Mouse (Mus musculus): ENCODE data around the gene Ncor1.
A peak's percentile ranks its signal among the peaks of the same experiment; 100 is the strongest.
"Not testable (repeated sequence)": the region's sequence is repeated elsewhere in the genome, so short reads cannot be mapped to it uniquely, and the experiment has no call there.

Ncor1 gene

DNA sequence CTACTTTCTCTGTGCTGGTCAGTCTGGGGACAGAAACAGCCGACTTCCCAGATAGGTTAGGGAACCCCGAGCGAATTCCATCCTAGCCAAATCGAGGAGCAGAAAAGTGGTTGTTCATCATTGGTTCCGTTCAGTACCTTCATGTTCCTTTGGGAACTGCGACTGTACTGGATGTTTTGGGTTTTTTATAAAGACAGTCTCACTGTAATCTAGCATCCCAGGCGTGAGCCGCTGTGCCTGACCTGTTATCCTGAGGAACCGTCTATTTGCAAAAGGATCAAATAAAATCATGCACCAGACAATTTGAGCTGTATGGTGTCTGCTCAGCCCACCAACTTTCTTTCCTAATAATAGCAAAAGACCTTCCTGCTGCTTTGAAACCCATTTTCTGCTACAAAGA lies 439 bp upstream of the Ncor1 start:
- no peak for DNase-seq (ENCODE audit: extremely low read depth, low read depth)

DNA sequence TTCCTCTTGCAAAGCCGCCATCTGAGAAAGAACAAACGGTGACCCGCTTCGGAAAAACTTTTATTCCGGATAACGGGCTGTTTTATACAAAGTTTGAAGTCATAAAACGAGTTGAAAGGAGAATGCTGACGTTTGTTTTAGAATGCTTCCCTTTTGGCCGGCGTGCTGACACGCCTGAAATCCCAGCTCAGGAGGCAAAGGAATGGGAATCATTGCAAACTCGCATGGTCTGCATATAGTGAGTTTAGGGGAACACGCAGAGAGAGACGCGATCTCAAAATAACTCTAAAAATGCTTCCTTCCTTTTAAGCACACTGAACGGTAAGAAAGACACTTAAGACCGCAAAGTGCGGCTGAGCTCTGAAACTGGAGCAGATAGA lies 460 bp downstream of the Ncor1 start:
- DNase-seq (ENCODE audit: extremely low read depth, low read depth): peak; percentile 68

DNA sequence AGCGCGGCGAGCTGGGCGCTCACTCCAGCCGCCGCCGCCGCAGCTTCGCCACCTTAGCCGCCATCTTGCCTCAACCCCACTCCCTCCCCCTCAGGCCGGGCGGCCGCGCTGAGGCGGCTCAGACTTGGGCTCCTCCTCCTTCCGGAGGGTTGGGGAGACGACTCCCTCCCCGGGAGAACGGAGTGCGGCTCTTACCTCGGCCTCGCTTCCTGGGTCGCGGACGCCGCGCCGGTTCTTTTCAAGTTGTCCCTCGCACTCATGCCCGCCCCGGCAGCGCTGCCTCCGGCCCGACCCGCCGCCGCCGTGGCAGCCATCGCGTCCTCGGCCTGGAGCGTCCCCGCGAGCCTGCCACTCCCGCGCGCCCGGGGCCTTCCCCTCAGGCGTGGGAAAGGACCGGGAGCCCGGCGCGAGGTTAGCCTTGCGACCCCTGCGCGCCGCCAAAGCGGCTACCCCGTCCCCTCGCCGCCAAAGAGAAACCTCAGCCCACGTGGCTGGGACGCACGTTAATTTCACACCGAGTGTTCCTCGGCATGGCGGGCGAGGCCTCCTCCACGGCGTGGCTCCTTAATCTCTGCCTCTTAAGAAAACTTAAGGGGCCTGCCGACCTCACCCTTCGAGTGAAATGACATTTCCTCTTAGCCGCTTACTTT lies 975 bp downstream of the Ncor1 start:
- DNase-seq (ENCODE audit: extremely low read depth, low read depth): peak; percentile 62

DNA sequence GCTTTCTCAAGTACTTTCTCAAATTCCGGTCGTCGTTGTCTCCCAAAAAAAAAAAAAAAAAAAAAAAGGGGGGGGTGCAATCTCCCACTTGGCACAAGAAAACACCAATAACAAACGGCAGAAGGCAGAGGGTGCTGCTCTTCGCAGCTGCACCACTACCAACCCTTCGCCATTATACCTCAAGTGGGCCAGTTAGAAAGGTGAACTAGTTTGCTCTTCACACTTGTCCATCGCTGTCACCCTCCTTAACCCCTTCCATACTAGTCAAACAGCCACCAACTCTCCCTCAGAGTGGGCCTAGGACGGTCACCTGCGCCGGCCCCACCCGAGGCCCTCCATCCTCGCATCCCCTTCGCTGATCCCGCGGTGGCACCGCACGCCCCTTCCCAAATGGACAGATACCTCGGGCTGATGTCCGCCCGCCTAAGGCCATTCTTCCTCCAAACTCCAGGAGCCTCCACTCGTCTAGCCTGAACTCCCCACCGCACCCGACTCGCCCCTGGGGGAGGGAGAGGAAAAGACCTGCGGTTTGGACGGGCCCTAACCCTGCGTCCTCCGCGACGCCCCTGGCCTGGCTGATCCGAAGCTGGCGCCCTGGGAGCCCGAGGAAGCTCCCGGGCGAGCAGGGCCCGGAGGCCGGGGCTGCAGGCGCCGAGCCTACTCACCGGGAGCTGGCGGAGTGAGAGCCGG lies 1.7 kb downstream of the Ncor1 start:
- DNase-seq (ENCODE audit: extremely low read depth, low read depth): no peak

DNA sequence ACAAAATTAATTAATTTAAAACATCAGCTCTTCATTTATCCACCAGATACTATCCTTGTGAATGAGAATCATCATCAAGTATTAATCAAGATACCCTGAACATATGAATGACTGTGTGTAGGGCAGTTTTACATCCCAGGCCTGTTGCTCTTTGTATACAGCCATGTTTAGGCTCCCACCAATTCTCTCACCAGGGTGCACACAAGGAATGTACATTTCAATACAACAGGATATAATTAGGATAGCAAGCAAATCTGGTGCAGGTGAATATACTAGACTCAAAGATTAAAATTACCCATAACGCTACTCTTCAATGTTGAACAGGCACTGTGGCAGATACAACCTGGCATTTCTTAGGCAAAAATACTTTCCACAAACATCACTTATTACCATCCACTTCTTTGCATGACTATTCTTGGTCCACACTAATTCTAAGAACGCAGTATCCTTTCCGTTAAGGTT lies 2.3 kb downstream of the Ncor1 start:
- DNase-seq (ENCODE audit: extremely low read depth, low read depth): no peak

DNA sequence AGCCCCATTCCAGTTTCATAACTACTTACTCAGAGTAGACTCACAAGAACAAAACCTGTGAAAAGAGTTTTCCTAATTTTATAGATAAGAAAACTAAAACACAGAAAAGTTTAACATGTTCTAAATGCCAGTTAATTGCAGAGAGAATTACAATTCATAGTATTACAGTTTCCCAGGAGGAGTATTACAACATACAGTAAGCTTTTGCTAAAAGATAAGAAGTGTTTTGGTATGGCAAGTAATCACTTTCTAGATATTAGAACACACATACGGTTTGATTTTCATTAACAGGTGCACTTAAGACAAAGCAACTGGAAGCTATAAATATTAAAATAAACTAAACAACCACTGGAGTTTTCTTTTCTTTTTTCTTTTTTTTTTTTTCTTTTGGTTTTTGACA lies 3.1 kb downstream of the Ncor1 start:
- no peak for DNase-seq (ENCODE audit: extremely low read depth, low read depth)

DNA sequence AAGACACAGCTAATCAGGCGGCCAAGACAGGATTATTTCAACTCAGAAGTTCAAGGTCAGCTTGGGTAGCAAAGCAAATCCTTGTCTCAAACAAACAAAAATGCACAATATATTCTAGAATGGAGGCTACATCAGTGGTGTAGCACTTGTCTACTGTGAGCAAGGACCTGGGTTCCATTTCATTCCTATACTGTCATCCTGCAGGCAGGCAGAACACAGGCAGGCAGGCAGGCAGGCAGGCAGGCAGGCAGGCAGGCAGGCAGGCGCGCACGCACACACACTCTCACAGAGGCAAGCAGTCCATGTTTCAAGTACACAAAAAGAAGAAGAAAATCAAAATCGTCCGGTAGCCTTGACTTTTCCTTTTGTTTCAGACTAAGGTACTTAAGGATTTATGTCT lies 9.4 kb downstream of the Ncor1 start:
- no peak for DNase-seq (ENCODE audit: extremely low read depth, low read depth)

DNA sequence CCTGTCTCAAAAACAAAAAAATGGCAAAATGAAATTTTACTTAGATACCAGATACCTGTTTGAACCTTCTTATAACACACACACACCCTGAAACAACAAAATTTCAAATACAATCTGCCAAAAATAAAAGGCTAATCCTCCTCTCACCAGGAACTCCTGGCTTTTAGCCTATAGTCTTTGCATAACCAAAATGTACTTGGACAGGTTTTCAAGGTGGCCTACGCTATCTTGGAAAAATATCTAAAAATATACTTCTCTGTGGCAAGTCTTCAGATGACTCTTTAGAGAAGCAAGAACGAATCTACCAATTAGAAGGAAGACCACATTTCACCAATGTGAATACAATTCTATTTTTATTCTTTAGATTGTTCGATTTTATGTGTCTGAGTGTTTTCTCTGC lies 12.5 kb downstream of the Ncor1 start:
- no peak for DNase-seq (ENCODE audit: extremely low read depth, low read depth)

DNA sequence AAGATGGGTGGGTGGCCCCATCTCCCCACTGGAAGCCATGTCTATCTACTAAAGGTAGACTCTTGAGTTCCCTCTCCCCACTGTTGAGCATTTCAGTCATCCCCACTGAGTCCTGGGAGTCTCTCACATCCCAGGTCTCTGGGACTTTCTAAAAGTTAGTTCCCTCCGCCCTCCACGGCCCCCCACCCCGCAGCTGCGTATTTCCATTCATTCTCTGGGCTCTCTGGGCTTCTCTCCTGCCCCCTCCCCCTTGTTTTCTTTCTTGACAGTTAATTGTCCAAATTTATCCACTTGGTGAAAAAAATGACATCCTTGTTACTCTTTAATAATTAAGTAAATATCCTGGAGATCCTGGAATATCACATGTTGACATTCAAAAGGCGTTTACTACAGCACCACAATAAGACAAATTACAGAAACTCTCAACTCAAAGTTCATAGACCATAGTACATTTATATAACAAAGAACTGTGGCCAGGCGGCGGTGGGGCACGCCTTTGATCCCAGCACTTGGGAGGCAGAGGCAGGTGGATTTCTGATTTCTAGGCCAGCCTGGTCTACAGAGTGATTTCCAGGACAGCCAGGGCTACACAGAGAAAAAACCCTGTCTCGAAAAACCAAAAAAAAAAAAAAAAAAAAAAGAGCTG lies 17.5 kb downstream of the Ncor1 start:
- DNase-seq (ENCODE audit: extremely low read depth, low read depth): no peak

DNA sequence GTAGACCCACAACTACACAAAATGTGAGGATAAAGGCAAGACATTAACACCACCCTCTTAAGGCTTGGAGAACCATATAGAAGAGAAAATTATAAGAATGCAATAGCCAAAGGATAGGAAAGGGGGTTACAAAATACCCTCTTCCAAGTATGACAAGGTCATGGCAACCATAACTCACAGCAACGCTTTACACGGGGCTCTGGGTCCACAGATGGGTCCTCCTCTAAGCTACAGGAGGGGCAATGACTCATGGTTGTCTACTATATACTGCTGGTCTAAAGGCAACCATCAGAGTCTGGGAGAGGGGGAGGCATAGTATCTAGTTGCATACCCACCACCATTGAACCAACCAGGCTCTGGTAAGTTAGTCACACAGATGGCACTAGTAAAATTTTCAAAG lies 26.1 kb downstream of the Ncor1 start:
- DNase-seq (ENCODE audit: extremely low read depth, low read depth): no peak

DNA sequence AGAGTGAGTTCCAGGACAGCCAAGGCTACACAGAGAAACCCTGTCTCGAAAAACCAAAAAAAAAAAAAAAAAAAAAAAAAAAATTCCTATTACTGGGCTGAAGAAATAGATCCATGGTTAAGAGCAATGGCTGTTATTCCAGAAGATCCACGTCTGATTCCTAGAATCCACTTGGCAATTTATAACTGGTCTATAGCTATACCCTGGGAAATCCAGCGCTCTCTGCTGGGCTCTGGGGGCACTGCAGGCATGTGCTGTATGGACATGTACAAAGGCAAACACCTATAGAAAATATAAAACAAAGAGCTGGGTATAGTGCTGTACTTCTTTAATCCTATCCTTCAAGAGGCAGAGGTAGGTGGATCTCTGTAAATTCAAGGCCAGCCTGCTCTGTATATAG lies 31.2 kb downstream of the Ncor1 start:
- peak; percentile 13 for DNase-seq (ENCODE audit: extremely low read depth, low read depth)

DNA sequence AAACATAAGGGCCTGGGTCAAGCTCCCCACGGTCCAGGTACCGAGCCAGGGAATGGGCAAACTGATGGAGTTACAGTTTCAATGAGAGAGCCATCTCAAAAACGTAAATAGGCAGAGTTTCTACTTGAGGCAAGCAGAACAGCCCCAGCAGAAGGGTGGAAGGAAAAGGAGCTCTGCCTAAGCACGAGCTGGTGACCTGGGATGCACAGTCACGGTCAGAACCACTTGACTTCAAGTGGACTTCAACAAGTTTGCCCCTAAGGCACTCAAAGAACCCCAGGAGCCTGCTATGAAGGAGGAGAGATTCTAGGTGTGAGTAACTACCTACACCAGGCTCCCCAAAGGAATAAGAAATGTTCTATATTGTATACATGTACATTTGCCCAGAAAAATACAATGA lies 32.1 kb downstream of the Ncor1 start:
- no peak for DNase-seq (ENCODE audit: extremely low read depth, low read depth)

DNA sequence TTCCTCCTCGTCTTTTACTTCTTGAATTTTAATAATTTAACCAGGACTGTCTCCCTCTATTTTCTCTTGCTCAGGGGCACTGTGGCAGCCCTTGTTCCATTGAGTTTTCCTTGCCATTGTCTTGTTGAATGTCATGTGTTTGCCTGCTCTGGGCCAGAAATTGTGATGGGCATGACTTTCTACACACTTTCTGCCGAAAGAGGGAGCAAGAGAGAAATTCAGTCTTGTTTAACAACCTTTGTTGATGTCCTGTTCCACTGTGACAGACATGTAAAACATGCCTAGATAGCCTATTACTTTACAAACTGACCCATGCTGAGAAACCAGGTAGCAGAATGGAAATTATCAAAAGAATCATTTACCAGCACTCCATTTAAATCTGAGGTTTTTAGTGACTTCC lies 33.8 kb downstream of the Ncor1 start:
- DNase-seq (ENCODE audit: extremely low read depth, low read depth): no peak

DNA sequence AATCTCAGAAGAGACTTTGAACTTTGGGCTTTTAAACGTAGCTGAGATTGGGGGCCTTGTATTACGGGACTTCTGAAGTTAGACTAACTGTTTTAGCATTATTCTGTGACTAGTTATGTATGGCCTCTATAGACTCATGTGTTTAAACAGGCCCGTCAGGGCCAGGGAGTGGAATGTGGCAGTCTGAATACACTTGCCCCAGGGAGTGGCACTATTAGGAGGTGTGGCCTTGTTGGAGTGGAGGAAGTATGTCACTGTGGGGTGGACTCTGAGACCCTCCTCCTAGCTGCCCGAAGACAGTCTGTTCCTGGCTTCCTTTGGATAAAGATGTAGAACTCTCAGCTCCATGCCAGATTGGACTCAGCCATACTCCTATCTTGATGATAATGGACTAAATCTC lies 43.3 kb downstream of the Ncor1 start:
- no peak for DNase-seq (ENCODE audit: extremely low read depth, low read depth)

DNA sequence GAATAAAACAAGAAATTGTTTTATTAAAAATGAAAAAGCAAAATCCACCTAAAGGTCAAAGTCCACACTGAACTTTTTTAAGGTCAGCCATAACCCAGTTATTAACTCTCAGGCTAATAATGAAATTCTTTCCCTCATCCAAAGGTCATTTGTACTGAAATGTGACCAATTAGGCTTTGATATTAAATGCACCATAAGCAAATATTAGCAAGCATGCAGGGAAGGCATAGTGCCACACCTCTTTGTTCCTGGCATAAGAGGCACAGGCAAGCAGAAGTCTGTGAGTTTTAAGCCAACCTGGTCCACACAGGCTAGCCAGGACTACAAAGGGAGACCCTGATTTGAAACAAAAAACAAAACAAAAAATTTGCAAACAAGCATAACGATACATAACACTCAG lies 48.7 kb downstream of the Ncor1 start:
- no peak for DNase-seq (ENCODE audit: extremely low read depth, low read depth)

DNA sequence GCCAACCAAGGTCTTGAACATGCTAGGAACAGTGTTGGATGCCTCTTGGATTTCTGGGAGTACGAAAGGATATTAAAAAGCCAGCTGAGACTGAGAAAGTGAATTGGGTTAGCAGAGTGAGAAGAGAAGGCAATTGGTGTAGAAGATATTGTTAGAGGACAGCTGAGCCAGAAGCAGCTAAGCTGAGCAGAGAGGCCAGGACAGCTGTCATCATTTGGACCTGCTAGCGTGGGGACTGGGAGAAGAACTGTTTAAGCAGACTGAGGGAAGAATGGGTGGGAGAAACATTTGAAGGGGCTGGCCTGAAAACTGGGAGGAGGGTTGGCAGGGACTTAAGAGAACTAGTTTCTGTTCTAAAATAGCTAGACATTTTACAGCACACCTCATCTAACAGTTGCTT lies 49.5 kb downstream of the Ncor1 start:
- no peak for DNase-seq (ENCODE audit: extremely low read depth, low read depth)

DNA sequence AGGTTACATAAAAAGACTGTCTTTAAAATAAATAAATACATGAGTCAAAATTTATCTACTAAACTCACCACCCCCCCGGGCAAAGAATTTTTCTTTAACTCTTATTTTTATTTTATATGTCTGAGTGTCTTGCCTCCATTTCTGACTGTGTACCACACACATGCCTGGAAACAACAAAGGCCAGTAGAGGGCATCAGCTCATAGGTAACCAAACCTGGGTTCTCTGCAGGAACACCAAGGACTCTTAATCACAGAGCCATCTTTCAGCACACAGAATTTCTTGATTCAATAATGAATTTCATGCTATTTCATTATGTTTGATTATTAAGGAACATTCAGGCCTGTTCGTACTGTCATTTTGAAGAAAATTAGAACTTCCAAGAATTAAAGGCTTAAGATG lies 61.9 kb downstream of the Ncor1 start:
- no peak for DNase-seq (ENCODE audit: extremely low read depth, low read depth)

DNA sequence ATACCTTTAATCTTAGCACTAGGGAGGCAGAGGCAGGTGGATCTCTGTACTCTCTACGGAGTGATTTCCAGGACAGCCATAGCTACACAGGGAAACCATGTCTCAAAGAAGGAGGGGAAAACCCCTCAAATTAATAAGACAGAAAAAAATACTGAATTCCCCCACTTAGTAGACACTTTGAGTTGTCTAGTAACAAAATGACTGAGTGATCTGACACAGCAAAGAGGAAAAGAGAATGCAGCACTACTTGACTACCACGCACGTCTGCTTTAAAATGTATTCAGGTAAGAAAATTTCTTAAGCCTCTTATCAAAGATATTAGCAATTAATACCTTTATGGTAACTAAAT lies 70.0 kb downstream of the Ncor1 start:
- no peak for DNase-seq (ENCODE audit: extremely low read depth, low read depth)

DNA sequence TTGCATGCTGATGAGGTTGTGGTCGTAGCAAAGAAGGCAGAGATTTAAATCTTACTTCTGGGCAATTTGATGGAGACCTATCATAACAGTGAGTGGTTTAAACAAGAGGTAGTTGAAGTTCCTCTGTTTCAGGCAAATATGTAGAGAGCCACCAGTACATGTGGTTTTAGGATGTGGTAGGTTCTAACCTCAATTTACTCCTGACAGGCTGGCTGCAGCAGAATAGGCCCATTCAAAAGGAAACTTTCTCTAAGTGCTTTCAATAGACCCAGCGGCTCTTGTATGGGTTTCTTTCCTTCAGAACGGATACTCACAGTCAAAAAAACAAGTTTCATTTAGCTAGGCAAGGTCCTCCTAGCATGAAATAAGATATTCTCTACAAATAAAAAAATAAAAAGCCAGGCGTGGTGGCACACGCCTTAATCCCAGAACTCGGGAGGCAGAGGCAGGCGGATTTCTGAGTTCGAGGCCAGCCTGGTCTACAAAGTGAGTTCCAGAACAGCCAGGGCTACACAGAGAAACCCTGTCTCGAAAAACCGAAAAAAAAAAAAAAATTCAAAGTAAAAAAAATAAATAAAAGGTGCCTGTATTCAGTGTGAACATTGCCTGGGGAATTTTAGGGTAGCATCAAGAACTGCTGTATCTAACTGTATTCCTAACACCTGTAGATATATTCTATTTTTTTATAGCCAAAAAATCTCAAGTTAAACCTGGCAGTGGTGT lies 70.6 kb downstream of the Ncor1 start:
- DNase-seq (ENCODE audit: extremely low read depth, low read depth): no peak

DNA sequence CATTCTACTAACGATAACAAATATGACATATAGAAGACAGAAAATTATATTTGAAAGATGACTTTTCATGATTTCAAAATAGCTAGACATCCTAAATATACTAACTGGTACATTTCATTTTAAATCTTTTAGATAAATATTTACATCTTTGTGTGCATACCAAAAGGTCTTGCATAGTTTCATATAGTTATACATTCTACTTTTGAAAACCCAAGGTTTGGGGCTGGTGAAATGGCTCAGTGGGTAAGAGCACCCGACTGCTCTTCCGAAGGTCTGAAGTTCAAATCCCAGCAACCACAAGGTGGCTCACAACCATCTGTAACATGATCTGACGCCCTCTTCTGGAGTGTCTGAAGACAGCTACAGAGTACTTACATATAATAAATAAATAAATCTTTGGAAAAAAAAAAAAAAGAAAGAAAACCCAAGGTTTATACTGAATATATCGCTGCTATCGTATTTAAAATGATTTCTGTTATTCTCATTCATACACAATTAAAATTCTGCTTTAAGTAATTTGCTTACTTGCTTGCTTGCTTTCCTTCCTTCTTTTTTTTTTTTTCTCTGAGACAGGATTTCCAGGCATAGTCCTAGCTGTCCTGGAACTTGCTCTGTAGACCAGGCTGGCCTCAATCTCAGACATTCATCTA lies 81.0 kb downstream of the Ncor1 start:
- DNase-seq (ENCODE audit: extremely low read depth, low read depth): not testable (repeated sequence)

DNA sequence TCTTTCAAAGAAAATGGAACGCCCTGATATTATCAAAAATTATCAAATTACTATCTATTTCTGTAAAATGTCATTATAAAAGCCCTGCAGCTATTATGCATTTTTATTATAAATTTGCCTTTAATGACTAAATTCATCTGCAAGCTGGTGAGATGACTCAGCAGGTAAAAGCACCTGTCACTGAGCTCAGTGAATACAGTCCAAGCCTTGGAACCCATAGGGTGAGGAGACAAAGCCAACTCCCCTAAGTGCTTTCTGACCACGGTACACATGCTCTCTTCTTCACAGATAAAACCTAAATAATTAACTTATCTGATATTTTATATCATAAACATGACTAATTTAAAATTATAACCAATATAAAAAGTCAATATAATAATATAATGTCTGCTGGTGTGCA lies 86.6 kb downstream of the Ncor1 start:
- no peak for DNase-seq (ENCODE audit: extremely low read depth, low read depth)

DNA sequence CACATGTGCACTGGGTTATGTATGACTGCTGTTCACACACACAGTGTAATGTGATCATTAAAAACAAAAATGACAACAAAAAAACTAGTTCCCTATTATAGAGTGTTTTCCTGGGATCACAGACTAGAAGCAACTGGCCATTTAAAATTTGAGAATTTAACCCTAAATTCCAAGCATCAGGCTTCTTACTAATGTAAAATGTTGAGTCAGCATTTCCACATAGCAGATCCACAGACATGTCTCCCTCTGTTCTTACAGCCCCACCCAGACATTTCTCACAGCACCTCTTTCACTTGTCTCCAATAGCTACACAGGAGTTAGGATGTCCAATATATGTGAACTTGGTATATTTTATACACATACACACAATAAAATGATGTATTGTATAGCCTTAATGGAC lies 88.4 kb downstream of the Ncor1 start:
- no peak for DNase-seq (ENCODE audit: extremely low read depth, low read depth)

All from MEL-GATA-1-ER (cell line).